Mouse (Mus musculus): ENCODE measurements around the gene Tigd3. TPM values are rescaled to one million over a fixed set of nuclear protein-coding genes. Genes with fewer than 3 reads are reported as not detected.

Gene Tigd3
- total RNA-seq, 1 experiment = 2.1 TPM

GRCm38 (mm10) chr19:5844831-5845318 lies 49.1 kb downstream of the Tigd3 start:
- DNase-seq (ENCODE audit: low read depth, low spot score) = no peak
- Histone ChIP-seq H3K4me1 (ENCODE audit: control insufficient read depth in 2 of 2, insufficient read depth in 2 of 2, low read length in 2 of 2, poor library complexity in 1 of 2) (peaks cover 0 to 22% of the 10 kb centered on the region in 2 experiments; a peak in 2 of 4 replicates), H3K9ac (ENCODE audit: insufficient read depth, low read depth, low read length, poor library complexity, severe bottlenecking) (peak overlapping the region; percentile 91), H3K36me3 (ENCODE audit: control insufficient read depth, insufficient read depth, low read length, poor library complexity, severe bottlenecking) (peaks cover 7% of the 10 kb centered on the region; the same call in 1 of the 2 replicates), H3K27ac (ENCODE audit: insufficient read depth, low read depth, low read length, poor library complexity, severe bottlenecking) (peak overlapping the region; percentile 100), H3K9me3 (ENCODE audit: control insufficient read depth, insufficient read depth, low read depth, low read length) (no peaks in the 10 kb centered on the region), H3K4me3 (ENCODE audit: insufficient read depth in 1 of 2, low read depth in 1 of 2, low read length in 2 of 2, poor library complexity in 1 of 2, severe bottlenecking in 1 of 2) (peak overlapping the region; percentile 43 to 70)
- TF ChIP-seq ZC3H11A (IDR thresholded peaks at IDR 0.05; ENCODE audit: borderline replicate concordance, low read depth, low read length) = no peak
- no peak for TF ChIP-seq ZNF384 (IDR thresholded peaks at IDR 0.05; ENCODE audit: low read depth, low read length)
- no peak; the same call in 1 of the 2 replicates for TF ChIP-seq CHD2 (IDR thresholded peaks at IDR 0.05; ENCODE audit: low read depth, low read length)
- TF ChIP-seq HCFC1 (IDR thresholded peaks at IDR 0.05; ENCODE audit: borderline replicate concordance, insufficient read depth, low read length) = no peak
- no peak for TF ChIP-seq MAFK (IDR thresholded peaks at IDR 0.05; ENCODE audit: insufficient read depth, low read depth, low read length)
- in situ Hi-C loops (cut with MboI; ENCODE audit: low sequenced_read_pairs in 2 of 2, unreplicated experiment in 2 of 2) = loop anchor here (5.0 to 10.0 kb wide), 2 partner anchors 38 to 50 kb away; no protein-coding TSS in a partner anchor

GRCm38 (mm10) chr19:5843781-5844691 lies 49.9 kb downstream of the Tigd3 start:
- Histone ChIP-seq H3K9me3 (ENCODE audit: control insufficient read depth, insufficient read depth, low read depth, low read length) (no peaks in the 10 kb centered on the region), H3K4me3 (ENCODE audit: insufficient read depth in 1 of 2, low read depth in 1 of 2, low read length in 2 of 2, poor library complexity in 1 of 2, severe bottlenecking in 1 of 2) (peak overlapping the region; percentile 43 to 70), H3K36me3 (ENCODE audit: control insufficient read depth, insufficient read depth, low read length, poor library complexity, severe bottlenecking) (peaks cover 7% of the 10 kb centered on the region; the same call in 1 of the 2 replicates), H3K27ac (ENCODE audit: insufficient read depth, low read depth, low read length, poor library complexity, severe bottlenecking) (peak overlapping the region; percentile 100), H3K9ac (ENCODE audit: insufficient read depth, low read depth, low read length, poor library complexity, severe bottlenecking) (peak overlapping the region; percentile 91), H3K4me1 (ENCODE audit: control insufficient read depth in 2 of 2, insufficient read depth in 2 of 2, low read length in 2 of 2, poor library complexity in 1 of 2) (peaks cover 0 to 16% of the 10 kb centered on the region in 2 experiments; a peak in 1 of 4 replicates)
- no peak for DNase-seq (ENCODE audit: low read depth, low spot score)
- in situ Hi-C loops (cut with MboI; ENCODE audit: low sequenced_read_pairs in 2 of 2, unreplicated experiment in 2 of 2) = loop anchor here (5.0 to 10.0 kb wide), 2 partner anchors 37 to 49 kb away; no protein-coding TSS in a partner anchor
- TF ChIP-seq ZC3H11A (IDR thresholded peaks at IDR 0.05; ENCODE audit: borderline replicate concordance, low read depth, low read length) (no peak), HCFC1 (IDR thresholded peaks at IDR 0.05; ENCODE audit: borderline replicate concordance, insufficient read depth, low read length) (0 out of 2 replicates have a peak, but pooled peaks have one; percentile 52)

- in situ Hi-C loops (cut with MboI; ENCODE audit: low sequenced_read_pairs in 2 of 2, unreplicated experiment in 2 of 2) = loop anchor here (5.0 to 10.0 kb wide), 2 partner anchors 36 to 48 kb away; no protein-coding TSS in a partner anchor
- Histone ChIP-seq H3K36me3 (ENCODE audit: control insufficient read depth, insufficient read depth, low read length, poor library complexity, severe bottlenecking) (peaks cover 7% of the 10 kb centered on the region; the same call in 1 of the 2 replicates), H3K4me3 (ENCODE audit: insufficient read depth in 1 of 2, low read depth in 1 of 2, low read length in 2 of 2, poor library complexity in 1 of 2, severe bottlenecking in 1 of 2) (peak overlapping the region; percentile 43 to 70), H3K9ac (ENCODE audit: insufficient read depth, low read depth, low read length, poor library complexity, severe bottlenecking) (peak overlapping the region; percentile 91), H3K4me1 (ENCODE audit: control insufficient read depth in 2 of 2, insufficient read depth in 2 of 2, low read length in 2 of 2, poor library complexity in 1 of 2) (peaks cover 2 to 14% of the 10 kb centered on the region in 2 experiments; a peak in 2 of 4 replicates), H3K27ac (ENCODE audit: insufficient read depth, low read depth, low read length, poor library complexity, severe bottlenecking) (peak overlapping the region; percentile 100), H3K9me3 (ENCODE audit: control insufficient read depth, insufficient read depth, low read depth, low read length) (no peaks in the 10 kb centered on the region)
- TF ChIP-seq ZNF384 (IDR thresholded peaks at IDR 0.05; ENCODE audit: low read depth, low read length) = no peak
- TF ChIP-seq MAFK (IDR thresholded peaks at IDR 0.05; ENCODE audit: insufficient read depth, low read depth, low read length) = no peak
- TF ChIP-seq HCFC1 (IDR thresholded peaks at IDR 0.05; ENCODE audit: borderline replicate concordance, insufficient read depth, low read length) = peak; percentile 54; the same call in 1 of the 2 replicates
- no peak for TF ChIP-seq ZC3H11A (IDR thresholded peaks at IDR 0.05; ENCODE audit: borderline replicate concordance, low read depth, low read length)
- TF ChIP-seq CHD2 (IDR thresholded peaks at IDR 0.05; ENCODE audit: low read depth, low read length) = peak; percentile 55
- DNase-seq (ENCODE audit: low read depth, low spot score) = no peak
Measured at GRCm38 (mm10) chr19:5842785-5843730, 50.9 kb downstream of the Tigd3 start.

All from ES-E14 (cell line).